Mouse (Mus musculus) forebrain, embryonic 16.5 days (tissue): ENCODE results near the gene Olfr1358. TPM values are rescaled to one million over a fixed set of nuclear protein-coding genes. Genes with fewer than 3 reads are reported as not detected.
"Not testable (repeated sequence)": the region's sequence is repeated elsewhere in the genome, so short reads cannot be mapped to it uniquely, and the experiment has no call there.

Experiments
- ATAC-seq: fragments of 200-750 bp; cut with Nextera tagmentation; 2 replicates; pipeline ENCODE4 v1.8.0; 2017; ENCODE audit warnings: mild to moderate bottlenecking, moderate library complexity
- H3K27ac ChIP-seq: fragments of 300-500 bp; sonication (generic); 2 replicates; pipeline ENCODE4 v1.5.1; 2014; ENCODE audit warnings: low read length, control low read depth
- H3K27me3 ChIP-seq: fragments of 300-500 bp; sonication (generic); replicated peaks from 2 replicates; pipeline ENCODE4 v1.6.1; 2014; ENCODE audit warnings: low read length; ENCODE audit not compliant: control insufficient read depth, insufficient read depth
- H3K36me3 ChIP-seq: fragments of 300-500 bp; sonication (generic); 2 replicates; pipeline ENCODE4 v1.6.1; 2014; ENCODE audit not compliant: control insufficient read depth, insufficient read depth
- H3K4me1 ChIP-seq: fragments of 300-500 bp; sonication (generic); replicated peaks from 2 replicates; pipeline ENCODE4 v1.6.1; 2014; ENCODE audit warnings: low read length; ENCODE audit not compliant: control insufficient read depth, insufficient read depth
- H3K4me2 ChIP-seq: fragments of 300-500 bp; sonication (generic); 2 replicates; pipeline ENCODE4 v1.6.1; 2014; ENCODE audit warnings: mild to moderate bottlenecking, low read length, control low read depth
- H3K4me3 ChIP-seq: fragments of 300-500 bp; sonication (generic); replicated peaks from 2 replicates; pipeline ENCODE4 v1.5.1; 2014; ENCODE audit warnings: mild to moderate bottlenecking, low read length, control low read depth
- H3K9ac ChIP-seq: fragments of 300-500 bp; sonication (generic); replicated peaks from 2 replicates; pipeline ENCODE4 v1.6.1; 2014; ENCODE audit warnings: low read depth, low read length, control low read depth
- H3K9me3 ChIP-seq: fragments of 300-500 bp; sonication (generic); 2 replicates; pipeline ENCODE4 v1.6.1; 2016; ENCODE audit warnings: low read length; ENCODE audit not compliant: control insufficient read depth
- WGBS: fragments of 180-500 bp; shearing (Covaris S2); extraction: QIAGEN DNeasy Blood & Tissue Kit; methylation state at CpG from one replicate; pipeline ENCODE4 v1.1.7; 2014; 5-methylcytosine and 5-hydroxymethylcytosine counted together
- polyA plus RNA-seq: library from polyadenylated mRNA; unstranded; fragments of >200 nt; fragmentation: Nextera tagmentation; extraction: Ambion mirVana; gene quantifications from 2 replicates; pipeline ENCODE4 v1.2.1, GENCODE M21; 2015

Olfr1358 gene
- polyA plus RNA-seq, 1 experiment from 2014 or later = not detected

DNA sequence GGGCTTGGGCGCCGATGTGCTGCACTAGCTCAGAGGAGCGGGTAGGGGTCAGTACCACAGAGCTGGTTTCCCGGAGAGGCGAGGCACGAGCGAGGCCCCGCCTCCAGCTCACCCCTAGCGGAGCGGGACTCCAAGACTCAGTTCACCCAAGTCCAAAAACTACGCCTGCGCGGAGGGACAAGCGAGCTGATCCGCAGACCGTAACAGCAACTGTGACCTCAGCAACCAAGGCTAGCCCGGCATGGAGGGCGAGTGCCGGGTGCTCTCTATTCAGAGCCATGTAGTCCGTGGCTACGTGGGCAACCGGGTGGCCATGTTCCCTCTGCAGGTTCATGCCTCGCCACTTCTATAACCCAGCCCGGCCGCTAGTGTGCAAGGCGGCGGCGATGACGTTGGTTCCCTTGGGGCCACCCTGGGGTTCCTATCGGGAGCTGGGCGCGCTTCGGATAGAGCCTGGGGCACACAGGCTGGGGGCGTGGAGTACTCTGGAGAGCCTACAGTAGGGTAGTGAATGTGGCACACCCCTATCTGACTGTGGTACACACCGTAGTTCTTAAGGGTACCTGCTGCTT is 35.2 kb upstream of the Olfr1358 start:
- peak overlapping the region; percentile 60 for H3K9ac ChIP-seq
- H3K4me1 ChIP-seq = peaks cover 13% of the 10 kb centered on the region
- peak overlapping the region; percentile 88 for H3K4me2 ChIP-seq
- H3K9me3 ChIP-seq = no peaks in the 10 kb centered on the region
- peak; percentile 95 for ATAC-seq
- no peaks in the 10 kb centered on the region for H3K36me3 ChIP-seq
- 0 out of 2 replicates have a peak, but pooled peaks cover 3% of the 10 kb centered on the region for H3K27me3 ChIP-seq
- peak overlapping the region; percentile 53 for H3K4me3 ChIP-seq
- no peak overlapping the region for H3K27ac ChIP-seq
- WGBS = under 1% methylated on average over 35 of the region's 35 CpGs

GRCm38 (mm10) chr10:78485369-78485768 is 31.9 kb upstream of the Olfr1358 start:
- not testable (repeated sequence) for H3K27me3 ChIP-seq, H3K27ac ChIP-seq, H3K4me2 ChIP-seq, H3K9me3 ChIP-seq, H3K36me3 ChIP-seq, ATAC-seq, H3K9ac ChIP-seq, H3K4me3 ChIP-seq
- peaks cover 13% of the 10 kb centered on the region for H3K4me1 ChIP-seq
- WGBS = 71% methylated on average over 2 of the region's 2 CpGs

GRCm38 (mm10) chr10:78486871-78487270 is 30.4 kb upstream of the Olfr1358 start:
- 85% methylated on average over 5 of the region's 5 CpGs for WGBS
- Histone ChIP-seq H3K27ac (no peak overlapping the region), H3K9me3 (no peaks in the 10 kb centered on the region), H3K36me3 (no peaks in the 10 kb centered on the region), H3K27me3 (0 out of 2 replicates have a peak, but pooled peaks cover 3% of the 10 kb centered on the region), H3K9ac (no peak overlapping the region), H3K4me1 (peaks cover 6% of the 10 kb centered on the region), H3K4me3 (no peak overlapping the region), H3K4me2 (no peak overlapping the region)
- no peak for ATAC-seq

DNA sequence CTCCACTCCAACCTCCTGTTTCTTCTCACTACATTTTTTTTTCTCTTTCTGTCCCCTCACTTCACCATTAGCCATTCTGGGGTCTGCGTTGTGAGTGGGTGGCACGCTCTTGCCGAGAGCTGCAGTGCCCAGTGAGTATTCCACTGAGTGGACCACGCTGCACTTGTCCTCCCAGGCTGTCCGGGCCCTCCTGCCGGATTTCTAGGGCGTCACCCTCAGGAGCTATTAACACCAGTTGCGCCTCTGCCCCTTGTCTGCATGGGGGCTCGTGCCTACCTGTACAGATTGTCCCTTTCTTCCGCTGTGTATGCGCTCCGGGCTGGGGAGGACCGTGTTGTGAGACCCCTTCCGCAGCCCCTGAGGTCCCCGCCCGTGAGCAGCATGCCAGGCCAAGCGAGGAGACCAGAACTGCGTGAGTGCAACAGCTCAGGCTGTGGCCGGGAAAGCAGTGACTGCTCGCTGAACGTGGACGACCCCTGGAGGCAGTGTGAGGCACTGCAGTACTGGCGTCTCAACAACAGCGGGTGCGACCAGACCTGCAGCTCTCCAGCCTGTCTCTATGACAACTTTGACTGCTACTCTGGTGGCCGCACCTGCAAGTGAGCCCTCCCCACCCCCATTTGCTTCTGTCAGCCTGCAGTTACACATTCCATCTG is 29.7 kb upstream of the Olfr1358 start:
- no peaks in the 10 kb centered on the region for H3K9me3 ChIP-seq
- H3K9ac ChIP-seq = 0 out of 2 replicates have a peak overlapping the region, but pooled peaks have one; percentile 32
- peak; percentile 68; the same call in 1 of the 2 replicates for ATAC-seq
- peaks cover under 1% of the 10 kb centered on the region; the same call in 1 of the 2 replicates for H3K4me1 ChIP-seq
- peak overlapping the region; percentile 14; the same call in 1 of the 2 replicates for H3K4me3 ChIP-seq
- WGBS = 9% methylated on average over 26 of the region's 26 CpGs
- no peak overlapping the region for H3K27ac ChIP-seq
- H3K36me3 ChIP-seq = no peaks in the 10 kb centered on the region
- peak overlapping the region; percentile 45 for H3K4me2 ChIP-seq
- H3K27me3 ChIP-seq = 0 out of 2 replicates have a peak, but pooled peaks cover 3% of the 10 kb centered on the region

DNA sequence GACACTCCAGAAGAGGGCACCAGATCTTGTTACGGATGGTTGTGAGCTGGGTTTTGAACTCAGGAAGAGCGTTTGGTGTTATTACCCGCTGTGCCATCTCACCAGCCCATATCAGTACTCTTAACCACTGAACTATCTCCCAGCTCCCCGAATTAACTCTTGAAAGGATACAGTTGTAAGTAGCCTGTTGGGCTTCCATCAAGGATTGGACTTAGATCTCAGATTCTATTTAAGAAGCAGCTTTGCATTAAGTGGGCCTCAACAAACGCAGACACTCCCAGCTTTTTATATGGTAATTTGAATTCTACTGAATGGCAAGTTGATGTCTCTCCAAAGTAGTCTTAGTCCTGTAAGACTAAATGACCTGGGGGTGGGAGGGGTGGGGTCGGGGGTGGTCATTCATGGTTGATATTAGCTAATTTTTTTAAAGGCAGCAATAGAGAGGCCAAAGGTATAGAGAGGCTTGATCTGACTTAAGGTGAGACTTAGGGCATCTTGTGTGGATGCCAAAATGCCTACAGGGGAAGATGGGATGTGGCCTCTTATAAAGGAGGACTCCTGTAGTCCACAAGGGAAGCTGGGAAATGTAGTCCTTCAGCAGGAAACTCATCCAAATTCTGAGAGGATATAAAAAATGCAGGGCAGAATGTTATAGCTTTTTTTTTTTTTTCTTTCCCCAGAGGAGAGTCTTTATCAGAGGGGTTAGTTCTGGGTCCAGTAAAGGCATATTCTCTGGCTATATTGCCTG is 14.1 kb upstream of the Olfr1358 start:
- Histone ChIP-seq H3K36me3 (no peaks in the 10 kb centered on the region), H3K4me2 (no peak overlapping the region), H3K27me3 (no peaks in the 10 kb centered on the region), H3K27ac (no peak overlapping the region), H3K4me1 (no peaks in the 10 kb centered on the region), H3K9ac (no peak overlapping the region), H3K9me3 (no peaks in the 10 kb centered on the region), H3K4me3 (no peak overlapping the region)
- WGBS = 75% methylated on average over 6 of the region's 6 CpGs
- no peak for ATAC-seq

GRCm38 (mm10) chr10:78519792-78520191 is 2.6 kb downstream of the Olfr1358 start:
- no peak overlapping the region for H3K4me3 ChIP-seq
- H3K9me3 ChIP-seq = no peaks in the 10 kb centered on the region
- H3K4me2 ChIP-seq = no peak overlapping the region
- H3K27me3 ChIP-seq = no peaks in the 10 kb centered on the region
- H3K9ac ChIP-seq = no peak overlapping the region
- H3K27ac ChIP-seq = no peak overlapping the region
- H3K36me3 ChIP-seq = no peaks in the 10 kb centered on the region
- H3K4me1 ChIP-seq = no peaks in the 10 kb centered on the region
- 83% methylated on average over 9 of the region's 9 CpGs for WGBS
- ATAC-seq = no peak

GRCm38 (mm10) chr10:78520260-78521005 is 3.2 kb downstream of the Olfr1358 start:
- Histone ChIP-seq H3K27ac (no peak overlapping the region), H3K4me1 (no peaks in the 10 kb centered on the region), H3K36me3 (no peaks in the 10 kb centered on the region), H3K4me2 (no peak overlapping the region), H3K4me3 (no peak overlapping the region), H3K9me3 (no peaks in the 10 kb centered on the region), H3K9ac (no peak overlapping the region), H3K27me3 (no peaks in the 10 kb centered on the region)
- ATAC-seq = no peak
- 60% methylated on average over 17 of the region's 17 CpGs for WGBS

DNA sequence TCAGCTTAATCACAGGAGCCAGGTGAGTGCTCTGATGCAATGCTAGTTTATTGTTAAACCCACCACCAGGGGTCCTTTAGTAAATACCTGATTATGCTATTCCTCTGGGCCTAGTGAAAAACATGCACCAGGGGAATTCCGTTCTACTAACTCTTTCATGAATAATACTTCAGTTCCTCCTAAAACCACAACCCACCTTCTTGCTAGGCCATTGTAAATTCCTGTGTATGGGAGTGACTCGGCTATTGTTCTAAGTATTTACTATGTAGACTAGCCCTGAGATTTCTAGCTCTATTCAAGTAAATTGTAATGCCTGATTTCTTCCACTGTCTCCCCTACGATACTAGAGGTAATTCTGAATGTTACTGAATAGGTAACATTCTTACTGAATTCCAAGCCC is 7.8 kb downstream of the Olfr1358 start:
- ATAC-seq, H3K27ac ChIP-seq, H3K4me2 ChIP-seq, H3K27me3 ChIP-seq, H3K9ac ChIP-seq, H3K4me1 ChIP-seq, H3K4me3 ChIP-seq, H3K9me3 ChIP-seq, H3K36me3 ChIP-seq: not testable (repeated sequence)
- WGBS = 38% methylated on average over 3 of the region's 3 CpGs

DNA sequence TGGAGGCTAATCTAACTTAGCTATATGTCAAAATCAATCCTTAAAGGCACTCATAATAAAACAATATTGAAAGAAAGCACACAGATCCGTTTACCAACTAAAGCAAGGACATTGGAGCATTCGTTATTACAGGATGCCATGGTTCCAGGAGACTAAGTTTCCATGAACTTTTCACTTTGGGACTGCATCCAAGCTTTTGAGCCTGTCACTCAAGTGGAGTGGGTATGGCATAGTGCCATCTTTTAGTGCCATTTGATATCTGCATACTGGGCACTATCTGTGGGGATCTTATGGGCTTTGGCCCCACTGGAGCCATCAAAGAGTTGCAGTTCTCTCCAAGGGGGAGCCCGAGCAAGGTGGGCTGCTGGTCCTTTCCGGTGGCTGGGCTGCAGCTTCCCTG is 8.3 kb downstream of the Olfr1358 start:
- 56% methylated on average over 4 of the region's 4 CpGs for WGBS

More for the DNA sequence above, 8.3 kb downstream of the Olfr1358 start:
- no peak overlapping the region for H3K4me3 ChIP-seq
- no peak for ATAC-seq
- H3K27me3 ChIP-seq = no peaks in the 10 kb centered on the region
- no peaks in the 10 kb centered on the region for H3K4me1 ChIP-seq
- H3K9me3 ChIP-seq = no peaks in the 10 kb centered on the region
- no peak overlapping the region for H3K4me2 ChIP-seq
- no peak overlapping the region for H3K27ac ChIP-seq
- no peak overlapping the region for H3K9ac ChIP-seq
- H3K36me3 ChIP-seq = no peaks in the 10 kb centered on the region
